1 mouse cellular context compared by ENCODE assay signal in genomic region chr12:111759176-111760061, GRCm38 (mm10).
TF ChIP-seq lines count a peak whose summit lies in the region.

No protein-coding gene starts in this region.

TF ChIP-seq in ES-E14, 5 proteins besides CTCF, POLR2A, EP300 and RAD21:
- TF ChIP-seq HCFC1 (IDR thresholded peaks at IDR 0.05; ENCODE audit: borderline replicate concordance, insufficient read depth, low read length) (no peak), CHD2 (IDR thresholded peaks at IDR 0.05; ENCODE audit: low read depth, low read length) (no peak), ZC3H11A (IDR thresholded peaks at IDR 0.05; ENCODE audit: borderline replicate concordance, low read depth, low read length) (no peak), ZNF384 (IDR thresholded peaks at IDR 0.05; ENCODE audit: low read depth, low read length) (no peak), MAFK (IDR thresholded peaks at IDR 0.05; ENCODE audit: insufficient read depth, low read depth, low read length) (no peak)
